Mouse (Mus musculus) mesoderm, embryonic 11.5 days (tissue): ENCODE data around the gene Wnt3.
A peak's percentile ranks its signal among the peaks of the same experiment; 100 is the strongest.

Experiments
- DNase-seq: peaks from one replicate; pipeline ENCODE4 v3.0.0-alpha.2; 2012; ENCODE audit warnings: low read depth, low spot score

Gene Wnt3

DNA sequence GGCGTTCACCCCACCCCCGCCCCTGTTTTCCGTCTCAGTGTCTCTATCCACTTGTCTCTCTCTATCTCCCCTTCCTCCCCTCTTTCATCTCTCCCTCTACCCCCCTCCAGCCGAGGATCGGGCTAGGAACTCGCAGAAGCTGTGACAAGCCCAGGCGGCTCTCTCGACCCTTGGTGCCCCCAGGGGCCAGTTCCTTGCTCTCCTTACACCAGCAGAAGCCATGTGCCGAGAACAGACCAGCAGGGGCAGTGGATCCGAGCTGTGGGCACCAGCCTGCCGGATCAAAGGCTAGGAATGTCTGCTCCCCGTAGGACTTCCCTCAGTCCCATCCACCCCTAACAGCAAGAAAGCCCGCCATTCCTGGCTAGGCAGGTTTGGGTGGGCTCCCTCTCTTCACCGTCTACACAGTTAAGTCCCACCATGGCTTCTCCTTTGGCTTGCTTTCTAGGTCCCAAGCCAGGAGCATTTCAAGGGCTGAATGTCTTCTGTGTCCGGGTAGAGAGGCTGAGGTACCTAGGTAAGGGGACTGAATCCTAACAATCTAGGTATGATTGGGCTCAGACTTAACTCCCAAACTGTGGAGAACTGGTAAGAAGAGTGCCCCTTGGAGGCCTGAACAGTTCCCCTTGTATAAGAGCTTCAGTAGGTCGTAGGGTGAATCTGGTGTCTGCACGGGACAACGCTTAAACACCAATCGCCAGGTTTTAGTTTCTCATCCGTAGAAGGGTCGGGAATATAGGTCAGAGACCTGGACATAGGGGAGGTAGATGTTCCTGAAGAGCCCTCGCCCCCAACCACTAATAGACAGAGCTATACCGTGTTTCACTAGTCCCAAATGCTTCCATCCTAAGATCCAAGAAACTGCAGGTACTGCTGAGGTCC, 1.2 kb upstream of the Wnt3 start:
- DNase-seq, result no peak

DNA sequence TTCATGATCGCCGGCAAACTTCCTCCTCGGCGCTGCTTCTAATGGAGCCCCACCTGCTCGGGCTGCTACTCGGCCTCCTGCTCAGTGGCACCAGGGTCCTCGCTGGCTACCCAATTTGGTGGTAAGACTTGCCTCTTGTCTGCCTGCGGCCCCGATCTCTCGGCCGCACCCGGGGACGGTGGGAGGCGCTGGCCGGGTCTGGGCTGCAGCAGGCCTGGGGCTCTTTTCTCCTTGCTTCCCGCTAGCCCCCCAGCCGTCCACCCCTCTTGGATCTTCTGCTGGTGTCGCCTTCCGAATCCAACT, 229 bp downstream of the Wnt3 start:
- no peak for DNase-seq

- peak; percentile 43 for DNase-seq
These were observed 6.2 kb downstream of the Wnt3 start for GRCm38 (mm10) chr11:103780152-103780551.

GRCm38 (mm10) chr11:103789951-103790350, 16.0 kb downstream of the Wnt3 start:
- no peak for DNase-seq

GRCm38 (mm10) chr11:103801128-103801527, 27.2 kb downstream of the Wnt3 start:
- DNase-seq, result no peak

DNA sequence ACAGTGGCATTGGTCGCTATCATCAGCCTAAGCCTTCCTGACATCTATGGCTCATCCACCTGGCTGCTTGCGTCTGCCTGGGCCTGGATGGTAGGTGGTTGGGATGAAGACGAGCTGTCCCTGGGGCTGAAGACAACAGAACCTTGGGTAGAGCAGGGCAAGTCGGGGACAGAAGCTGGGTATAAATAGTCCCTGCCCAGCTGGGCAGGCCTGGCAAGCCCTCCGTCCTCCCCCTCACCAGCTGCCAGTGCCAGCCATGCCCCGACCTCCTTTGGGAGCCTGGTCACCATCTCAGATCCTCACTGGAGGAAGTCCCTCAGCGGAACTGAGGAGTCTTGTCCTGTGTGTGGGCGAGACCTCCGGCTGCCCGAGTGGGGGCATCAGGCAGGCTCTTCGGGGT, 30.2 kb downstream of the Wnt3 start:
- no peak for DNase-seq

DNA sequence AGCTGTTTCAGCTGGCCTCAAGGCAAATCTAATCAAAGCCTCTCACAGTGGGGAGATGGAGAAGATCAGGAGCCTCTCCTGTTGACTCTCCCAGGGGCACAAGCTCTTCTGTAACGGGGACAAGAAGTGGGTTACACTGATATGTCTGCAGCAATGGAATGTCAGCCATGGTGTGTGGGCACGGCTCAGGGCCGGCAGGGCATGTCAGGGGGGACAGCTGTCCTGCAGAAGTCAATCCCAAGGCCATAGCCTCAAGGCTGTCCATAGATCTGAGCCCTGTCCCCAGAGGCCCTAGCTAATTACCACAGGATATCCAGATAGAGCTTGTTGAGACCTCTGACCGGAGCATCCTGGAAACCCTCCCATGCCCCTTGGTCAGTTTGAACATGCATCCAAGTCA, 30.9 kb downstream of the Wnt3 start:
- DNase-seq, result no peak

DNA sequence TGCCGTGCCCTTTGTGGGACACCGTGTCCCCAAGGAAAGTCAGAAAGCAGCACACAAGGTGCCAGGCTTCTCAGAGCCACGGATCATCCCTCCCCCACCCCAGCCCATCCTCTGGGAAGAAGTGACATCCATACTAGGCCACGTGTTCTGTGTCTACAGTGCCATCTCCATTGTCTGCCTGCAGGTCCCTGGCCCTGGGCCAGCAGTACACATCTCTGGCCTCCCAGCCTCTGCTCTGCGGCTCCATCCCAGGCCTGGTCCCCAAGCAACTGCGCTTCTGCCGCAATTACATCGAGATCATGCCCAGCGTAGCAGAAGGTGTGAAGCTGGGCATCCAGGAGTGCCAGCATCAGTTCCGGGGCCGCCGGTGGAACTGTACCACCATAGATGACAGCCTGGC, 34.0 kb downstream of the Wnt3 start:
- no peak for DNase-seq

DNA sequence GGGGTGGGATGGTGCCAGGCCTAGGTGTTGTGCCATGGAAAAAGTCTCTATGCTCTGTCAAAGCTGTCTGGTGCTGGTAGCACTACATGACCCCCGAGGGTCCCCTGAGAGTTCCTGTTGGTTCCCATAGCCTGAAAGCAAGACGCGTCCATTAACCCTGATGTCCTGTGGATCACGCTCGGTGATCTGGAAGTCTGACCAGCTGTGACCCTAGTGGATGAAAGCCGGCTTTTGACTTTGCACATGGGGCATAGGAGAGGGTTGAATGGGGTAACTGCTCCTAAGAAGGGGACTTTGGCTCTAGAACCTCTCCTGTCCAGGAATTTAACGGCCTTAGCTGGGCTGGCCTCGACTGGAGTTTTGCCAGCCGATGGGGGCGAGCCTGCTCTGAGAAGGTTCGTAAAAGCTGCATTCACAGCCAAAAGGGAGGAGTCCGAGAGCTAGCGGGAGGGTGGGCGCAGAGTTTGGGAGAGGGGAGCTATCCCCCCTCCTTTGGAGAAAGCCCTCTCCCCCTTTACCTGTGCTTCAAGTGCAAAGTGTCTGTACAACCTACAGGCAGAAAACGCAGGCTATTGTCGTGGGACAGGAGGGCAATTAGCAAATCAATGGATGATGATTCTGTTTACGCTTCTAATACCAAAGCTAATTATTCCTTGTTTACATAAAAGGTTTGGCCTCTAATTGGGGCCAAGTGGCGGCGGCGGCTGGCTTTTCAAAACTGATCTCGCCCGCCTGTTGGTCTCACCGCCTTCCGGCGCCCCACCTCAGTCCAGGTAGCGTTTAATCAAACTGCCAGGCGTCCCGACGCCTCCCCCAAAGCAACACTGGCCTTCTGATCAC, 35.0 kb downstream of the Wnt3 start:
- peak; percentile 49 for DNase-seq

GRCm38 (mm10) chr11:103809611-103810598, 36.0 kb downstream of the Wnt3 start:
- DNase-seq, result peak; percentile 57

- DNase-seq, result no peak
These were observed 36.7 kb downstream of the Wnt3 start for GRCm38 (mm10) chr11:103810631-103811030.

DNA sequence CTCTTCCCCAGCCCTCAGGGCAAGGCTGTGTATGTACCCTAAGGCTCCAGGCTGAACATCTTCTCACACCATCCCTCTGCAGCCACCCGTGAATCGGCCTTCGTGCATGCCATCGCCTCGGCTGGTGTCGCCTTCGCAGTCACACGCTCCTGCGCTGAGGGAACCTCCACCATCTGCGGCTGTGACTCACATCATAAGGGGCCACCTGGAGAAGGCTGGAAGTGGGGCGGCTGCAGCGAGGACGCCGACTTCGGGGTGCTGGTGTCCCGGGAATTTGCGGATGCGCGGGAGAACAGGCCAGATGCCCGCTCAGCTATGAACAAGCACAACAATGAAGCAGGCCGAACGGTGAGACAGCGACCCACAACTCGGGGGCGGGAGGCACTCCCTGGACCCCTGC, 37.3 kb downstream of the Wnt3 start:
- DNase-seq, result no peak

DNA sequence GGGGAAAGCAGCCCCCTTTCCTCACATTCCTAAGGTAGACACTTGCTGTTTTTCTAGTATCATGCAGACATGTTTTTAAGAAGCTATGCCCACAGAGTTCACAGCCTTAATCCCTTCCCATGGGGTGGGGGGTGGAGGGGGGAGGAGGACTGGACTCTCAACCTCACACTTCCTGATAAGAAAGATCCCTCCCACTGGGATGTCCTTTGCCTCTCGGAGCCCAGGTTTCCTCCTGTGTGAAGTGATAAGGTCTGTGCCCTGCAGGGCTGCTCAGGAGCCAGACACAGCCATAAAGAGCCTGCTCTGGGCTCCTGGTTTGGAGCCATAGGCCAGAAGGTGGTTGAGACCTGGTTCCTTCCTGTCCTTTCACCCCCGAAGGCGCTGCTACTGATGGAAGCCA, 40.9 kb downstream of the Wnt3 start:
- no peak for DNase-seq

- DNase-seq, result no peak
These were observed 42.0 kb downstream of the Wnt3 start for GRCm38 (mm10) chr11:103815986-103816385.

DNA sequence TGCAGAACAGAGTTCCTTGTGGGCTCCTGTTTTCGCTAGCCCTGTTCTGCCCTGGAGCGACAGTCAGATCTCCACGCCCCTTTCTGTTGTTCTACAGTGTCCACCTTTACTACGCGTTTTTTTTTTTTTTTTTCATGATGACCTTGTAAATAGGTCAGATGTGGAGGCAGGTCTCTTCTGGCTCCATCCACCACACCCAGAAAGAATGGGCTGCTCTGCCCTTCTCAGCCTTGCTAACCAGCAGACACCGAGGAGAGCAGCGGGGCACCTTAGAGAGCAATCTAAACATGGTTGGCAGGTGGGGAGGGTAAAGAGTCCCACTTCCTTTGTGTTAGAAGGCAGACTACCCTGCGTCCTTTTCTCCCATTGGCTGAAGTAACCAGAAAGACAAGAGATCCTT, 42.8 kb downstream of the Wnt3 start:
- DNase-seq, result no peak

- DNase-seq, result no peak
These were observed 53.3 kb downstream of the Wnt3 start for GRCm38 (mm10) chr11:103827201-103827600.

DNA sequence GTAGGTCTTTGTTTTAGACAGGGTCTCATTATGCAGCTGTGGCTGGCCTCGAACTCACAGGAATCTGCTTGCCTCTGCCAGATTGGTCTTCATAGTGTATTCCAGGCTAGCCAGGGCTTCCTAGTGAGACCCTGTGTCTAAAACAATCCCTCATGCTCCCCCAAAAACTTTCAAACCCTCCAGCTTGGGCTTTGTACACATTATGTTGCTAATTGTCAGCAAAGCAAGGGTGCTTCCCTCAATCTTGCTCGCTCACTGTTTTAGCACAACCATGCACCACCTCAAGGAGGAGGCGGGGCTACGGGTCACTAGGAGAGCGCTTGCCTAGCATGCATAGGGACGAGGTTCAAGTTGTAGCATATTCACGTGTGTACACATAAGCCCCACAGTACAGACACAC, 54.9 kb downstream of the Wnt3 start:
- DNase-seq, result no peak

DNA sequence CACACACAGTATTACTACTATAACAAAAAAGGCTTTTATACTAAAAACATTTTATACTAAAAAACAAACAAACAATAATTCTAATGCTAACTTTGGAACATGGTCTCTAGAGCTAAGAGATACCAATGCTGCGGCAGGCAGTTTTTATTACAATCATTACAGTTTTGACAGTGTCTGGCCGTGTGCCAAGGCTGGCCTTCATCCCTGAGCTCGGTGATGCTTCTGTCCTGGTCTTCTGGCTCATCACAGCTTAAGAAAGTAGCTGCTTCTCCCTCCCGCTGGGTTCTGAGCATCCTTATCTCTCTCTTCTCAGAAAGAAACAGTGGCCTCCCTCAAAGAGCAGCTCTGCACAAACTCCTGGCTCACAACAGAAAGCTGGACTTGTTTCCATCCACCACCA, 56.0 kb downstream of the Wnt3 start:
- DNase-seq, result no peak

DNA sequence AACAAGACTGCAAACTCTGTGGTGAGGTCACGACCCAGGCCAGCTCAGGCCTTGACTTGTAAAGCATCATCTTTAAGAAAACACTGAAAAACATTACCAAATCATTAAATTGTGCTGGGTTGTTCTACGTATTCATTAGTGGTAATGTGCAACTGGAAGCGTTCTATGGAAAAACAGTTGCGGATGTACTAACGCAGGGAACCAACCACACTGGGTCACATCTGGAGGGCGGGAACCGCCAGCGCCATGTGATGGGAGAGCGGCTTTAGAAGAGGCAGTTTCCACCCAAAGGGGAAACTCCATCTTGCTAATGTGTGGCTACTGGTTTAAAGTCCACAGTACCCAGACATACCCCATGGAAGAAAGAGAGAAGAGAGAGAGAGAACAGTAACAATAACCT, 56.5 kb downstream of the Wnt3 start:
- DNase-seq, result no peak

DNA sequence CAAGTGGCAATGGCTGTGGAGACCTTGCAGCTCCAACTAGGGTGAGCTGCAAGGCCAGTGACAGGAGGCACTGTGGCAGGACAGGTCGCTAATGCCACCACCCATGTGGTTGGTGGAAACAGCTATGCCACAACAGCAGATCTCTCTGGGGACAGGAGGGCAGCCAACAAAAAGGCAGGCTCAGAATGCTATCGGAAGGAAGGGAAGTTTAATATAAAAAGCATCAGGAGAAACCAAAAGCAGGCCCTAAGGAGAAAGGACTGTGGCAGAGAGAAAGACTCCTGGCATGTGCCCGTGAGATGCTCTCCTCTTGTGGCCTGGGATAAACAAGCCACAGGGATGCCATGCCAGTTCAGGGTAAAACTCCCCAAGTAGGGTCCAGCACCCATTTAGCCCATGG, 57.8 kb downstream of the Wnt3 start:
- no peak for DNase-seq

- no peak for DNase-seq
These were observed 58.4 kb downstream of the Wnt3 start for GRCm38 (mm10) chr11:103832331-103832730.

DNA sequence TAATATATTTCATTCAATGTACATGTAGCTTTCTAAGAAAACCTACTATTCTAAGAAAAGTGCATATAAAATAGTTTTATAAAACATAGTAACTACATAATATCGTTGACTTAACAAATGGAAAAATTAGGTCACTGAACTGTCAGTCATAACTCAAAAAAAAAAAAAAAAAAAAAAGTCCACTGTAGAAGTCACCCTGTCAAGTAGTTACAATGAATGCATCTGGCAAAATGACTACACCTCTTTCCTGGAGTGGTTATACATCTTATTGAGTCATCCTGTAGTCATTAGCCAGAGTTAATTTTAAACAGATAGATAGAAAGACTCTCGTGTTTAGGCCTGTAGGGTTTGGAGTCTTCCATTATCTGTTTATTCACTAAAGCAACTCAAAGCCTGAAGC, 65.0 kb downstream of the Wnt3 start:
- DNase-seq, result no peak
